Mouse (Mus musculus) urinary bladder, adult 2 months (tissue): Measurements from ENCODE around the gene Drg2. TPM values are rescaled to one million over a fixed set of nuclear protein-coding genes. Genes with fewer than 3 reads are reported as not detected.

ENCODE experiments used
- DNase-seq: peaks from one replicate; pipeline ENCODE4 v3.0.0; 2022; ENCODE audit warnings: low spot score
- polyA plus RNA-seq: library from polyadenylated mRNA; depleted of rRNA; stranded (reverse); fragments of >200 nt; gene quantifications from 2 replicates; pipeline ENCODE4 v1.2.3, GENCODE M21; 2012; rRNA removed

Gene Drg2
- polyA plus RNA-seq, 1 experiment = 46.2 TPM

GRCm38 (mm10) chr11:60469039-60469438 lies 14.6 kb downstream of the Drg2 start, which contains the start of gene Myo15:
Gene Myo15 (plus strand): TSS chr11:60469339.
- no peak for DNase-seq

GRCm38 (mm10) chr11:60470743-60471142 lies 16.4 kb downstream of the Drg2 start:
- no peak for DNase-seq

- no peak for DNase-seq
Observed at GRCm38 (mm10) chr11:60474534-60474933, 20.1 kb downstream of the Drg2 start.

- DNase-seq = no peak
Observed at GRCm38 (mm10) chr11:60475668-60476362, 21.4 kb downstream of the Drg2 start.

- DNase-seq = no peak
Observed at GRCm38 (mm10) chr11:60478121-60478520, 23.7 kb downstream of the Drg2 start.

- DNase-seq = no peak
Observed at GRCm38 (mm10) chr11:60486267-60486666, 31.9 kb downstream of the Drg2 start.

- no peak for DNase-seq
Observed at GRCm38 (mm10) chr11:60492726-60493125, 38.3 kb downstream of the Drg2 start.

- no peak for DNase-seq
Observed at GRCm38 (mm10) chr11:60495692-60496091, 41.3 kb downstream of the Drg2 start.

- no peak for DNase-seq
Observed at GRCm38 (mm10) chr11:60507281-60507680, 52.9 kb downstream of the Drg2 start.

GRCm38 (mm10) chr11:60508950-60509349 lies 54.6 kb downstream of the Drg2 start:
- no peak for DNase-seq

- no peak for DNase-seq
Observed at GRCm38 (mm10) chr11:60509500-60509899, 55.1 kb downstream of the Drg2 start.

- no peak for DNase-seq
Observed at GRCm38 (mm10) chr11:60511893-60512292, 57.5 kb downstream of the Drg2 start.

GRCm38 (mm10) chr11:60512520-60512919 lies 58.1 kb downstream of the Drg2 start:
- DNase-seq = no peak

GRCm38 (mm10) chr11:60514941-60515340 lies 60.5 kb downstream of the Drg2 start:
- DNase-seq = no peak

- no peak for DNase-seq
Observed at GRCm38 (mm10) chr11:60518305-60518704, 63.9 kb downstream of the Drg2 start.

Other genes starting within 250 kb of the Drg2 start
- 157 and 168 TPM in 2 replicates for gene Srebf1, start 232.0 kb upstream of the Drg2 start, polyA plus RNA-seq
- 71.5 and 86.7 TPM in 2 replicates for gene Tom1l2, start 101.7 kb upstream of the Drg2 start, polyA plus RNA-seq
- gene Drc3, start 101.3 kb upstream of the Drg2 start, polyA plus RNA-seq = 2.3 and 2.7 TPM in 2 replicates
- gene Gid4, start 37.4 kb upstream of the Drg2 start, polyA plus RNA-seq = 21.5 and 28.1 TPM in 2 replicates
- gene Atpaf2, start 36.1 kb upstream of the Drg2 start, polyA plus RNA-seq = 24.9 and 25.3 TPM in 2 replicates
- 0.03 and 0.06 TPM in 2 replicates for gene Myo15, start 14.7 kb downstream of the Drg2 start, polyA plus RNA-seq
- gene Alkbh5, start 81.8 kb downstream of the Drg2 start, polyA plus RNA-seq = 17.0 and 25.0 TPM in 2 replicates
- 26.5 and 28.2 TPM in 2 replicates for gene Llgl1, start 245.1 kb downstream of the Drg2 start, polyA plus RNA-seq